Mouse (Mus musculus) small intestine, adult 2 months (tissue): ENCODE data around the gene 1520401A03Rik.
"Not testable (repeated sequence)": the region's sequence is repeated elsewhere in the genome, so short reads cannot be mapped to it uniquely, and the experiment has no call there.

Experiments used
- CTCF ChIP-seq: fragments of 200-500 bp; IDR thresholded peaks from 2 replicates; pipeline ENCODE4 v1.5.1; 2012; ENCODE audit warnings: low read depth, mild to moderate bottlenecking, control low read depth, inconsistent platforms, low read length, moderate library complexity, mixed read lengths; ENCODE audit not compliant: insufficient replicate concordance, insufficient read length; ENCODE audit errors: extremely low read depth
- POLR2A ChIP-seq: fragments of 200-500 bp; IDR thresholded peaks from 2 replicates; pipeline ENCODE4 v1.6.1; 2012; ENCODE audit warnings: low read depth, mild to moderate bottlenecking, control low read depth, inconsistent platforms, low read length, moderate library complexity

GRCm38 (mm10) chr17:23772219-23772556 lies 49.6 kb upstream of the 1520401A03Rik start:
- not testable (repeated sequence) for TF ChIP-seq POLR2A, CTCF
